ENCODE assay signal across 8 mouse cellular contexts in the genomic region with DNA sequence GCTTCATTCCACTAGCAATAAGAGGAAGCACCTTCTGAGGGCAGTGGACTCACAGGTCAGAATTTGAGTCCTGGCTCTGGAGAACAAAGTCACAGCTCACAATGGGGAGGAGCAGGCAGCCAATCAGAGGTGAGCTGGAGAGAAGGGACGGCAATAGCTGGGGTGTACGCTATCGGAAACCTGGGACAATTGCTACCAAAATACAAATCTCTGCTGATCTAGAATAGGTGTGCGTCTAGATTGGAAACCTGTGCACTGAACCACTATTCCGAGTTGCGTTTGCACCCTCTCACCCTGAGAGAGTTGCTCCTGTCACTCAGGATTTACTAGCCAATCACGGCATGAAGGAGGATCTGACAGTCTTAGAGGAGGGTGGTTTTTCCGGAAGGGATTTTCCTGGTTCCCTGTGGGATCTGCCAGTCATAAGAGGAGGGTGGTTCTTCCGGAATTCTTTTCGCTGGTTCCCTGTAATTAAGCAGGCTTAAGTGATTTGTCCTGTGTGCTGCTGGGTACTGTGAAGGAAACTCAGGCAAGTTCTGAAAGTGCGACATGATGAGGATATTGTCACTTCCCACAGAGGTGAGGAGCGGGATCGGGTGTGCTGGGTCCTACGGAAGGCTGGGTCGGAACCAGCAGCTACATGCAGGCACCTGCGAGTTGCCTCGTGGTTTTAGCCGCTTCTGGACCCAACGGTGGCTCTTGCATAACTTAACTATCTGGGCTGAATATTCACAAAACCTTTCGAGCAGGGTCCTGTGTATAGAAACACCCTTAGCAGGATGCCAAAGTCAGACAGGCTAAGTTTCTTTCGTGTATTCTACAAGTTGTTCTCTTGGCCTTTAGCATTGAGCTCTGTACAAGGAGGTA. TPM values are rescaled to one million over a fixed set of nuclear protein-coding genes. Genes with fewer than 3 reads are reported as not detected.
A peak's percentile ranks its signal among the peaks of the same experiment; 100 is the strongest.
DNase-seq lines count a peak whose midpoint lies in the region; TF ChIP-seq lines count a peak whose summit lies in the region.
"Not testable (repeated sequence)": the region's sequence is repeated elsewhere in the genome, so short reads cannot be mapped to it uniquely, and the experiment has no call there.

TSS of gene Zfp960 (plus strand) at position 486 of the 867 bp plus-strand sequence.

- H3K4me1 ChIP-seq in heart, embryonic 10.5 days; limb, embryonic 10.5 days; midbrain, embryonic 10.5 days: not testable (repeated sequence)

- under 1% methylated on average over 19 of the region's 21 CpGs for WGBS in heart, embryonic 10.5 days
- WGBS in limb, embryonic 10.5 days = 2% methylated on average over 20 of the region's 21 CpGs
- WGBS in midbrain, embryonic 10.5 days = under 1% methylated on average over 20 of the region's 21 CpGs

- DNase-seq in c-Kit-positive CD71-positive TER-119-negative erythroid progenitor cells, embryonic 14.5 days (ENCODE audit: low read depth) = peak; percentile 33
- peak; percentile 80 for DNase-seq in fibroblast of lung, adult 2 months (ENCODE audit: low read depth)
- peak; percentile 89 for DNase-seq in heart, embryonic 10.5 days (ENCODE audit: low spot score)
- peak; percentile 97 for DNase-seq in kidney, adult 9 months
- peak; percentile 65 for DNase-seq in limb, embryonic 10.5 days (ENCODE audit: low spot score)
- peak; percentile 73 for DNase-seq in midbrain, embryonic 10.5 days (ENCODE audit: low spot score)
- DNase-seq in skeletal muscle tissue, adult 2 months (ENCODE audit: low read depth, low spot score) = peak; percentile 85

- H3K27ac ChIP-seq in heart, embryonic 10.5 days = peak within 1 kb of the TSS; percentile 70; the same call in 1 of the 2 replicates
- peak within 1 kb of the TSS; percentile 58; the same call in 1 of the 2 replicates for H3K27ac ChIP-seq in limb, embryonic 10.5 days
- peak within 1 kb of the TSS; percentile 76 for H3K27ac ChIP-seq in midbrain, embryonic 10.5 days (replicated peaks)

- peak within 1 kb of the TSS; percentile 56 for H3ac ChIP-seq in C2C12 (ENCODE audit: control insufficient read depth, insufficient read length, low read depth)

- peak within 1 kb of the TSS; percentile 34 for H3K4me3 ChIP-seq in C2C12 (ENCODE audit: insufficient read depth, poor library complexity, severe bottlenecking)
- H3K4me3 ChIP-seq in heart, embryonic 10.5 days = peak within 1 kb of the TSS; percentile 60
- peak within 1 kb of the TSS; percentile 52 for H3K4me3 ChIP-seq in limb, embryonic 10.5 days
- H3K4me3 ChIP-seq in midbrain, embryonic 10.5 days = peak within 1 kb of the TSS; percentile 56

- H3K79me2 ChIP-seq in C2C12 (ENCODE audit: control insufficient read depth, insufficient read depth) = peaks cover 14% of the 10 kb centered on the region

- not testable (repeated sequence) for H3K27me3 ChIP-seq in C2C12 (ENCODE audit: control insufficient read depth, insufficient read depth, insufficient read length); heart, embryonic 10.5 days (ENCODE audit: insufficient read depth, poor library complexity, severe bottlenecking); limb, embryonic 10.5 days (ENCODE audit: low read depth, poor library complexity, severe bottlenecking); midbrain, embryonic 10.5 days (ENCODE audit: low read depth, poor library complexity, severe bottlenecking)

- H3K9me3 ChIP-seq in heart, embryonic 10.5 days; limb, embryonic 10.5 days (replicated peaks); midbrain, embryonic 10.5 days (replicated peaks): not testable (repeated sequence)

- not testable (repeated sequence) for H3K79me3 ChIP-seq in C2C12 (ENCODE audit: low read depth)

- H3K36me3 ChIP-seq in C2C12 (ENCODE audit: control insufficient read depth, insufficient read depth); heart, embryonic 10.5 days; limb, embryonic 10.5 days; midbrain, embryonic 10.5 days: not testable (repeated sequence)

- TF ChIP-seq CTCF in C2C12 (IDR thresholded peaks at IDR 0.05; ENCODE audit: control insufficient read depth, insufficient read depth, insufficient read length) = not testable (repeated sequence)

RNA-seq across cellular contexts. Expression of gene Zfp960, which starts in this region (rescaled TPM):
- polyA plus RNA-seq in C2C12 (2012; fragmentation: generic; extraction: Trizol) = 1.6 TPM
- 2.7 and 5.3 TPM in 2 replicates for polyA plus RNA-seq in heart, embryonic 10.5 days (2016; fragmentation: Nextera tagmentation; extraction: Ambion mirVana)
- polyA plus RNA-seq in limb, embryonic 10.5 days (2016; fragmentation: Nextera tagmentation; extraction: Ambion mirVana) = 5.4 and 6.6 TPM in 2 replicates
- polyA plus RNA-seq in midbrain, embryonic 10.5 days (2016; fragmentation: Nextera tagmentation; extraction: Ambion mirVana) = 4.3 and 5.3 TPM in 2 replicates

Comparison
In these comparisons a context has a peak if more than half of its experiments do, and no peak if none do; other contexts are left out.
1. Peak in every context shown above with its lines: DNase-seq, H3K4me3 ChIP-seq and H3K27ac ChIP-seq.
2. DNase-seq: peak in every context shown above with its lines; median percentile 97 in kidney, adult 9 months; 89 in heart, embryonic 10.5 days; 85 in skeletal muscle tissue, adult 2 months; 80 in fibroblast of lung, adult 2 months; 73 in midbrain, embryonic 10.5 days; 65 in limb, embryonic 10.5 days; 33 in c-Kit-positive CD71-positive TER-119-negative erythroid progenitor cells, embryonic 14.5 days.